Mouse (Mus musculus): ENCODE measurements around the gene Hectd4. TPM values are rescaled to one million over a fixed set of nuclear protein-coding genes. Genes with fewer than 3 reads are reported as not detected.
A peak's percentile ranks its signal among the peaks of the same experiment; 100 is the strongest.
"Not testable (repeated sequence)": the region's sequence is repeated elsewhere in the genome, so short reads cannot be mapped to it uniquely, and the experiment has no call there.

Hectd4 gene
- polyA plus RNA-seq, 1 experiment from 2014 or later: 35.4 TPM

DNA sequence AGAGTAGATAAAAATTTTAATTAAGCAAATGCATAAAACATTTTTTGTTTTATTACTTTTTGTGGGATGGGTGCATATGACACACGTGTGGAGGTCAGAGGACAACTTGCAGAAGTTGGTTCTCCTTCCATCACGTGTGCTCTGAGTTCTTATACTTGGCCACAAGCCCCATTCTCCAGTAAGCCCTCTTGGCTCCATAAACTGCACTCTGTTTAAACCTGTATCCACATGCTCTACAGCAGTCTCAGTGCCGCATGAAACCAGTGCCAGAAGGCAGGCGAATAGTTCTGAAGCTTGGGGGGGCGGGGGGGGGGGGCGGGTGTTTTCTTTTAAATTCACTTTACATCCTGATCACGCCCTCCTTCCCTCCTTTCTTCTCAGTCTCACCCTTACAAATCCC is 85.0 kb downstream of the Hectd4 start:
- ATAC-seq (ENCODE audit: low FRiP score, low TSS enrichment) (no peak), DNase-seq (no peak)
- H3K4me3 ChIP-seq (replicated peaks; ENCODE audit: low read depth, low read length): no peak overlapping the region
- H3K36me3 ChIP-seq (ENCODE audit: control insufficient read depth, insufficient read depth, low read length): peaks cover 98% of the 10 kb centered on the region
- 91% methylated on average over 7 of the region's 7 CpGs for WGBS
- no peak overlapping the region for H3K9ac ChIP-seq (replicated peaks; ENCODE audit: low read length)
- no peaks in the 10 kb centered on the region for H3K9me3 ChIP-seq (ENCODE audit: control insufficient read depth, low read length)
- H3K27ac ChIP-seq (replicated peaks; ENCODE audit: low read depth, low read length): no peak overlapping the region
- H3K4me2 ChIP-seq (ENCODE audit: low read length): no peak overlapping the region
- no peaks in the 10 kb centered on the region for H3K27me3 ChIP-seq (ENCODE audit: control insufficient read depth, insufficient read depth, low read length)
- no peaks in the 10 kb centered on the region for H3K4me1 ChIP-seq (ENCODE audit: control insufficient read depth, insufficient read depth, low read length)

DNA sequence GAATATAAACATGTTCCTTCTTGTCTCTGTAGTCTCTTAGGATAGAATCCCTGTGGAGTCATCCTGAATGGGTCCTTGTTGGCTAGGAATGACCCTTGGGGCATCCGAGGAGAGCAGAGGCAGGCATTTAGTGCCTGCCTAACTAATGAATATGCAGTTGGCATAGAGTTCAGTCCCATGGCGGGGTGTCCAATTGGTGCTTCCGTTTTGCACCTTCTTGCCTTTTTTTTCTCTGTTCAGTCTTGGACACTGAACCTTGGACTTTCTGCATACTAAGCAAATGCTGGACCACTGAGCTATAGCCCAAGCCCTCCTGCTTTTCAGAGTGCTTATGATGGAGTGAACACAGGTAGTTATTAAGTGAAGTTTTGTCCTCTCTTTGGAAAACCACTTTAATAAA is 87.6 kb downstream of the Hectd4 start:
- no peak overlapping the region for H3K9ac ChIP-seq (replicated peaks; ENCODE audit: low read length)
- ATAC-seq (ENCODE audit: low FRiP score, low TSS enrichment) (no peak), DNase-seq (no peak)
- H3K4me2 ChIP-seq (ENCODE audit: low read length): no peak overlapping the region
- no peaks in the 10 kb centered on the region for H3K9me3 ChIP-seq (ENCODE audit: control insufficient read depth, low read length)
- no peaks in the 10 kb centered on the region for H3K4me1 ChIP-seq (ENCODE audit: control insufficient read depth, insufficient read depth, low read length)
- WGBS: 79% methylated on average over 3 of the region's 3 CpGs
- no peak overlapping the region for H3K27ac ChIP-seq (replicated peaks; ENCODE audit: low read depth, low read length)
- H3K27me3 ChIP-seq (ENCODE audit: control insufficient read depth, insufficient read depth, low read length): no peaks in the 10 kb centered on the region
- peaks cover 99% of the 10 kb centered on the region for H3K36me3 ChIP-seq (ENCODE audit: control insufficient read depth, insufficient read depth, low read length)
- H3K4me3 ChIP-seq (replicated peaks; ENCODE audit: low read depth, low read length): no peak overlapping the region

DNA sequence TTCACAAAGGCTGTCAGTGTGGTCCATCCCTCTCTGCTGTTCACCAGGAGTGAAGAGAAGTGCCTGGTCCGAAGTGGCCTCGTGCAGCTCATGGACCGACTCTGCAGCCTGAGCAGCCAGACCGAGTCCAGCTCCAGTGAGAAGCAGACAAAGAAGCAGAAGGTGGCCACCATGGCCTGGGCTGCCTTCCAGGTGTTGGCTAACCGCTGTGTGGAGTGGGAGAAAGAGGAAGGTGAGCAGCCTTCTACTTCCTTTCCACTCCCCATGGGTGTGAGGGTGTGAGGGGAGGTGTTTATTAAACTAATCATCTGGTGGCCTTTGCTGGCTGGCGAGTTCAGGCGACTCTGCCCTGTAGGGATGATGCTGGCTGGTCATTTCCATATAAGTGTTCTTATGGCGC is 91.6 kb downstream of the Hectd4 start:
- 94% methylated on average over 8 of the region's 8 CpGs for WGBS
- no peak overlapping the region for H3K9ac ChIP-seq (replicated peaks; ENCODE audit: low read length)
- peaks cover 100% of the 10 kb centered on the region for H3K36me3 ChIP-seq (ENCODE audit: control insufficient read depth, insufficient read depth, low read length)
- H3K27me3 ChIP-seq (ENCODE audit: control insufficient read depth, insufficient read depth, low read length): no peaks in the 10 kb centered on the region
- no peak overlapping the region for H3K4me3 ChIP-seq (replicated peaks; ENCODE audit: low read depth, low read length)
- H3K27ac ChIP-seq (replicated peaks; ENCODE audit: low read depth, low read length): no peak overlapping the region
- DNase-seq: no peak
- no peak overlapping the region for H3K4me2 ChIP-seq (ENCODE audit: low read length)
- no peak for ATAC-seq (ENCODE audit: low FRiP score, low TSS enrichment)
- H3K9me3 ChIP-seq (ENCODE audit: control insufficient read depth, low read length): no peaks in the 10 kb centered on the region
- no peaks in the 10 kb centered on the region for H3K4me1 ChIP-seq (ENCODE audit: control insufficient read depth, insufficient read depth, low read length)

DNA sequence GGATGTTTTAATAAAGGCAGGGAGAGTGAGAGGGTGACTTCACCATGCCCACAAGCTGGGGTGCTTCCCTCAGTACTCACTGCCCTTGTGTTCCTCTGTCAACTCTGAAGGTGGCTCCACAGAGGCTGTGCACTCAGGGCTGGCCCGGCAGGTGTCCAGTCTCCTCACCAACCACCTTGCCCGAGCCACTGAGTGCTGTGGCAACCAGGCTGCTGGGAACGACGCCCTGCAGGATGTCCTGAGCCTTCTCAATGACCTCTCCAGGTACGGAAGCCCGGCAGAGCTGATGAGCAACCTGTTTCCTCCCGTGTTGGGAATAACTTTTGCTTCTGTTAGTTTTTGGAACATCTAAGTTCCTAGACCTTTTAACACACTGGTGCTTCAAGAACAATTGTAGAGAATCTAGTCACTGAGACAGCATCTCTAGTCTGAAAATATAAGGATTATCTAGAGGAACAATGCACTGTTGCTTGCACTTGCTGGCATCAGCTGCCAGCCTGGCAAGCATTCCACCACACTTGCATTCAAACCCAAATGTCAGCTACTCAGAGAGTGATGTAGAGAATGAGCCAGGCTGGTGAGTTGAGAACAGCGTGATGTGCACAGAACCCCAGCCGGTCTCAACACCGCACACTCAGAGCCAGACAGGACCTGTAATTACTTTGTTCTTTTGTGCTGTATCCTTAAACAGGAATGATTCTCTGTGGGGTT is 93.9 kb downstream of the Hectd4 start:
- Histone ChIP-seq H3K27ac (replicated peaks; ENCODE audit: low read depth, low read length) (no peak overlapping the region), H3K9me3 (ENCODE audit: control insufficient read depth, low read length) (no peaks in the 10 kb centered on the region), H3K9ac (replicated peaks; ENCODE audit: low read length) (no peak overlapping the region), H3K4me3 (replicated peaks; ENCODE audit: low read depth, low read length) (no peak overlapping the region), H3K36me3 (ENCODE audit: control insufficient read depth, insufficient read depth, low read length) (peaks cover 100% of the 10 kb centered on the region), H3K4me1 (ENCODE audit: control insufficient read depth, insufficient read depth, low read length) (no peaks in the 10 kb centered on the region), H3K4me2 (ENCODE audit: low read length) (no peak overlapping the region), H3K27me3 (ENCODE audit: control insufficient read depth, insufficient read depth, low read length) (no peaks in the 10 kb centered on the region)
- WGBS: 89% methylated on average over 10 of the region's 10 CpGs
- ATAC-seq (ENCODE audit: low FRiP score, low TSS enrichment) (no peak), DNase-seq (no peak)

DNA sequence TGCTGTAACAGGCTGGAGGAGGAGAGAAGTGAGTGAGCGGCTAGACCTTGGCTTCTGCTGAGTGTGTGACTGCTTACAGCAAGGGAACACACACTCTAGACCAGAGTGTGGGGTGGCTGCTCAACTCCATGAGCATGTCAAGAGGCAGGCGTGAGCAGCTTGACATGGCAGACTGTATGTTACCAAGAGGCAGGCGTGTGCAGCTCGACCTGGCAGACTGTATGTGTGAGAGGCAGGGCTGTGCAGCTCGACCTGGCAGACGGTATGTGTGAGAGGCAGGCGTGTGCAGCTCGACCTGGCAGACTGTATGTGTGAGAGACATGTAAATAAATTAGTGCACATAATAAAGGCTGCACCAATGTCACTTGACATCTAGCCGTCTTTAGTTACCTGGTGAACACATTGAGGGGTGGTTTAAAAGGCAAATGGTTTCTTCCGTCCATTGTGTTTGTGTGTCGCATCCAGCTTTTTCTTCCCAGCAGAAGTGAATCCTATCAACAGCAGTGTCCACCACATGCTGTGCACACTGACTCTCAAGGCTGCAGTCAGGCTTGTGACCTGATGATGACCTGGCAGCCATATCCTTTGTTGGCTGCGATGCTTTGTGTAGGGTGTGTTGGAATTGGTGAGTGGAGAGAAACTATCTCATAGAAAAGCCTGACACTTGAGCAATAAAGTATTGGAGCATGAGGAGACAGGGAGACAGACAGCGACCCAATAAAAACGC is 106.2 kb downstream of the Hectd4 start:
- no peak overlapping the region for H3K4me3 ChIP-seq (replicated peaks; ENCODE audit: low read depth, low read length)
- no peaks in the 10 kb centered on the region for H3K27me3 ChIP-seq (ENCODE audit: control insufficient read depth, insufficient read depth, low read length)
- H3K4me2 ChIP-seq (ENCODE audit: low read length): no peak overlapping the region
- no peak overlapping the region for H3K9ac ChIP-seq (replicated peaks; ENCODE audit: low read length)
- no peaks in the 10 kb centered on the region for H3K4me1 ChIP-seq (ENCODE audit: control insufficient read depth, insufficient read depth, low read length)
- no peaks in the 10 kb centered on the region for H3K9me3 ChIP-seq (ENCODE audit: control insufficient read depth, low read length)
- DNase-seq (no peak), ATAC-seq (ENCODE audit: low FRiP score, low TSS enrichment) (no peak)
- H3K36me3 ChIP-seq (ENCODE audit: control insufficient read depth, insufficient read depth, low read length): peaks cover 87% of the 10 kb centered on the region
- no peak overlapping the region for H3K27ac ChIP-seq (replicated peaks; ENCODE audit: low read depth, low read length)
- WGBS: 89% methylated on average over 14 of the region's 14 CpGs

DNA sequence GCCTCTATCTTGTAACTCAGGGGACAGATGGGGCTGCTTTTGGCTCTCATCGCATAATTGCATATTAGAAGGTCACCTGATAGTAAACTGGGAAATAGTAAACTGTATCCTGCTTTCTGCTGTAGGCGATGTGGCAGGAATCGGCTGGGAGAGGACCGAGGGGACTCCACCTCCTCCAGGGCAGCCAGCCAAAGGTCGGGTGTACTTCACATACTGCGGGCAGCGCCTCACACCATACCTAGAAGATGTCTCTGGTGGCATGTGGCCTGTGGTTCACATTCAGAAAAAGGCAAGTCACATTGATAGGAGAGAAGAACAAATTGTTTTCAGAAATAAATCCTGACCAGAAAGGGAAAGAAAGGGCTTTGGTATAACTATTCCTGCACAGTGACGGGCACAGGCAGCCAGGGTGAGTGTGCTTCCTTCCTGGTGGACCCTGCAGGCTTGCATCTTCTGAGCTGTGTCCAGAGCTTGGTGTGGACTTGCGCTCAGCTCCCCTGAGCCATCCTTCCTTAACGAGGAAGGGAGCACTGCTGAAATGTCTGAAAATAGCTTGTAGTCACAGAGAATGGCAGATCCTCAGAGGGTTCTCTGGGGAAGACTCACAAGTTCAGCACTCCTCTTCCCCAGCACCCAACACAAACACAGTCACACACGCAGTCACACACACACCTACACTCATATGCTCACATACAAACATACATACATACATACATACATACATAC is 109.5 kb downstream of the Hectd4 start:
- Histone ChIP-seq H3K4me1 (ENCODE audit: control insufficient read depth, insufficient read depth, low read length) (no peaks in the 10 kb centered on the region), H3K27ac (replicated peaks; ENCODE audit: low read depth, low read length) (0 out of 2 replicates have a peak overlapping the region, but pooled peaks have one; percentile 17), H3K27me3 (ENCODE audit: control insufficient read depth, insufficient read depth, low read length) (no peaks in the 10 kb centered on the region), H3K36me3 (ENCODE audit: control insufficient read depth, insufficient read depth, low read length) (peaks cover 87% of the 10 kb centered on the region), H3K9ac (replicated peaks; ENCODE audit: low read length) (no peak overlapping the region), H3K9me3 (ENCODE audit: control insufficient read depth, low read length) (no peaks in the 10 kb centered on the region), H3K4me3 (replicated peaks; ENCODE audit: low read depth, low read length) (0 out of 2 replicates have a peak overlapping the region, but pooled peaks have one; percentile 8), H3K4me2 (ENCODE audit: low read length) (peak overlapping the region; percentile 15; the same call in 1 of the 2 replicates)
- no peak for ATAC-seq (ENCODE audit: low FRiP score, low TSS enrichment)
- WGBS: 93% methylated on average over 11 of the region's 11 CpGs
- DNase-seq: no peak

DNA sequence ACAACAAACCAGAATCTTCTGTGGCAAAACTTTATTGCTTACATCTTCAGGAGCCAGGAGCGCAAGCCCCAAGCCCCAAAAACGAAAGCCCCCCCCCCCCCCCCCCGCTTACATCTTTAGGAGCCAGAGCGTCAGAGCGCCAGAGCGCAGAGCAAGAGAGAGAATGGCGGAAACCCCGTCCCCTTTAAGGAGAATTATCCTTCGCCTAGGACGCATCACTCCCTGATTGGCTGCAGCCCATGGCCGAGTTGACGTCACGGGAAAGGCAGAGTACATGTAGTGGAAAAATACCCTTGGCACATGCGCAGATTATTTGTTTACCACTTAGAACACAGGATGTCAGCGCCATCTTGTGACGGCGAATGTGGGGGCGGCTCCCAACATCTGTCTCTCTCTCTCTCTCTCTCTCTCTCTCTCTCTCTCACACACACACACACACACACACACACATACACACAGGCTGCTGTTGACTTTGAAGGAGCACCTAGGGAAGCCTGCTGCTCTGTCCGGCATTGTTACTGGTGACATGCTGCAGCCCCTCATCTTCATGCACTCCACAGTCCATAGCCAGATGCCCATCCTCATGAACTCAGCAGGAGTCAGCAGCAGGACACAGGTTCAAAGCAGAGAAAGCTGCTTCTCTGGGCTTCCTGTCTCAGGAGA is 110.3 kb downstream of the Hectd4 start:
- H3K27me3 ChIP-seq (ENCODE audit: control insufficient read depth, insufficient read depth, low read length); H3K9ac ChIP-seq (replicated peaks; ENCODE audit: low read length); H3K4me3 ChIP-seq (replicated peaks; ENCODE audit: low read depth, low read length); H3K4me1 ChIP-seq (ENCODE audit: control insufficient read depth, insufficient read depth, low read length); ATAC-seq (ENCODE audit: low FRiP score, low TSS enrichment); H3K9me3 ChIP-seq (ENCODE audit: control insufficient read depth, low read length): not testable (repeated sequence)
- Histone ChIP-seq H3K4me2 (ENCODE audit: low read length) (peak overlapping the region; percentile 21; the same call in 1 of the 2 replicates), H3K36me3 (ENCODE audit: control insufficient read depth, insufficient read depth, low read length) (peaks cover 87% of the 10 kb centered on the region), H3K27ac (replicated peaks; ENCODE audit: low read depth, low read length) (peak overlapping the region; percentile 45; the same call in 1 of the 2 replicates)
- whole genome bisulfite sequencing: 84% methylated on average over 12 of the region's 19 CpGs
- DNase-seq: peak; percentile 8

DNA sequence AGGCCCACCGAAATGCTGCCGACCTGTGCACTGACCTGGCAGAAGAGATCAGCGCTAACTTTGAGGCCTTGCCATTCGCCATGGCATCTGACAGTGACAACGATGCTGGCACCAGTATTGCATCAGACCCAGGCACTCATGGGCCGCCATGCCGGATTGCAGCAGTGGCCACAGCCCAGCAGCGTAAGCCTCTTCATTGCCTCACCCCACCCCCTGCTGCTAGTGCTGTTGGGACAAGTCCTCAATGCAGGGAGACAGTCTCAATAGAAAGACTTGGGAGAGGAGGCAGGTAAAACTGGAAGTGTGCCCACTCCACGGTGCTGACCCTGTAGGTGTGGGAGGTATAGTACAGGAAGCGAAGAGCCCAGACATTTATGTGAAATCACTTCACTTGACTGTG is 111.7 kb downstream of the Hectd4 start:
- H3K4me1 ChIP-seq (ENCODE audit: control insufficient read depth, insufficient read depth, low read length): no peaks in the 10 kb centered on the region
- DNase-seq (no peak), ATAC-seq (ENCODE audit: low FRiP score, low TSS enrichment) (no peak)
- H3K27ac ChIP-seq (replicated peaks; ENCODE audit: low read depth, low read length): no peak overlapping the region
- H3K4me2 ChIP-seq (ENCODE audit: low read length): no peak overlapping the region
- WGBS: 98% methylated on average over 10 of the region's 10 CpGs
- H3K36me3 ChIP-seq (ENCODE audit: control insufficient read depth, insufficient read depth, low read length): peaks cover 87% of the 10 kb centered on the region
- no peak overlapping the region for H3K4me3 ChIP-seq (replicated peaks; ENCODE audit: low read depth, low read length)
- no peaks in the 10 kb centered on the region for H3K9me3 ChIP-seq (ENCODE audit: control insufficient read depth, low read length)
- no peaks in the 10 kb centered on the region for H3K27me3 ChIP-seq (ENCODE audit: control insufficient read depth, insufficient read depth, low read length)
- H3K9ac ChIP-seq (replicated peaks; ENCODE audit: low read length): no peak overlapping the region
